ENCODE assay signal across 19 mouse cellular contexts in the genomic region with DNA sequence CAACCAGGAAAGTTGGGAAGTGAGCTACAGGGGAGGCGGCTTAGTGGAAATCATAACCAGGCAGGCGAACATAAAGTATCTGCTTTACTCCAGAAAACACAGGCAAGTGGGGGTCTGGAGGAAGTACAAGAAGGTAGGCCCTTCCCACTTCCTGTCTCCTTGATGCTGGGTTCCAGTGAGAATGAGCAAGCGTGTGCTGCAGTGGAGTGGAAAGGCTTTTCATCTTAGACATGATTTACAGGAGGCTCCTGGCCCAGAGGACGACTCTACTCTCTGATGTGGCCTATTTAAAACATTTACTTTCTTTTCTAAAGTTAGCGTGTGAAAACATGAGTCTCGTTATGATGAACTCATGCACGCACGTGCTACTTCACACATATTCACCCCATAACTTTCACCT. TPM values are rescaled to one million over a fixed set of nuclear protein-coding genes. Genes with fewer than 3 reads are reported as not detected.
A peak's percentile ranks its signal among the peaks of the same experiment; 100 is the strongest.
DNase-seq lines count a peak whose midpoint lies in the region; ATAC-seq lines count a peak whose summit lies in the region.
"Had no signal": no experiment of that assay in that cellular context is flagged by ENCODE, and none has a peak within 500 bp of the region (broad histone marks: within the 10 kb centered on the region; RNA-seq: fewer than 3 reads in every experiment).

No protein-coding gene starts in this region.

- H3K27me3 ChIP-seq in kidney, embryonic 14.5 days (ENCODE audit: control insufficient read depth, insufficient read depth, low read length): no peaks in the 10 kb centered on the region
- H3K27me3 ChIP-seq: embryonic facial prominence, embryonic 13.5 days; limb, embryonic 15.5 days; neural tube, embryonic 12.5 days had no signal

- 49% methylated on average over 8 of the region's 8 CpGs for WGBS in kidney, embryonic 14.5 days

- H3K36me3 ChIP-seq in kidney, embryonic 14.5 days (ENCODE audit: control insufficient read depth, insufficient read depth, low read length): no peaks in the 10 kb centered on the region
- H3K36me3 ChIP-seq: embryonic facial prominence, embryonic 13.5 days; hindbrain, embryonic 10.5 days; limb, embryonic 15.5 days; neural tube, embryonic 12.5 days had no signal

- H3K27ac ChIP-seq in kidney, embryonic 14.5 days (ENCODE audit: low read depth, low read length): peak overlapping the region; percentile 9; the same call in 1 of the 2 replicates
- H3K27ac ChIP-seq: embryonic facial prominence, embryonic 13.5 days; hindbrain, embryonic 10.5 days; left cerebral cortex, adult 2 months; limb, embryonic 15.5 days; neural tube, embryonic 12.5 days had no signal

- H3K4me2 ChIP-seq in kidney, embryonic 14.5 days (replicated peaks; ENCODE audit: low read depth, low read length): no peak overlapping the region
- H3K4me2 ChIP-seq: embryonic facial prominence, embryonic 13.5 days; heart, embryonic 11.5 days; limb, embryonic 15.5 days; neural tube, embryonic 12.5 days had no signal

- no peaks in the 10 kb centered on the region for H3K4me1 ChIP-seq in kidney, embryonic 14.5 days (ENCODE audit: control insufficient read depth, insufficient read depth, low read length)
- H3K4me1 ChIP-seq: embryonic facial prominence, embryonic 13.5 days; hindbrain, embryonic 10.5 days; limb, embryonic 15.5 days; neural tube, embryonic 12.5 days had no signal

- H3K4me3 ChIP-seq in kidney, embryonic 14.5 days (ENCODE audit: low read length): no peak overlapping the region
- H3K4me3 ChIP-seq: embryonic facial prominence, embryonic 13.5 days; hindbrain, embryonic 10.5 days; left cerebral cortex, adult 2 months; limb, embryonic 15.5 days; neural tube, embryonic 12.5 days had no signal

- no peaks in the 10 kb centered on the region for H3K9me3 ChIP-seq in kidney, embryonic 14.5 days (ENCODE audit: control insufficient read depth, low read length)
- H3K9me3 ChIP-seq: embryonic facial prominence, embryonic 13.5 days; hindbrain, embryonic 10.5 days; limb, embryonic 15.5 days; neural tube, embryonic 12.5 days had no signal

- no peak overlapping the region for H3K9ac ChIP-seq in kidney, embryonic 14.5 days (ENCODE audit: low read depth, low read length)
- H3K9ac ChIP-seq: embryonic facial prominence, embryonic 13.5 days; limb, embryonic 15.5 days; neural tube, embryonic 12.5 days had no signal

- DNase-seq in kidney, postnatal 36 days: no peak
- peak; percentile 61 for DNase-seq in thymus, postnatal 0 days (ENCODE audit: low spot score)
- DNase-seq in gastrocnemius, postnatal 14 days: no peak
- DNase-seq in embryo, embryonic 10.5 days (ENCODE audit: low spot score): no peak
- DNase-seq: cerebellum, postnatal 14 days; gastrocnemius, postnatal 25 days; lung, adult 2 months had no signal

- intact Hi-C loops in gastrocnemius, postnatal 14 days (cut with DNase I; ENCODE audit: low total_unique reads): no loop called here

- no peak for ATAC-seq in kidney, embryonic 14.5 days (ENCODE audit: low FRiP score, low TSS enrichment)
- ATAC-seq in CD4-positive, CD25-positive, alpha-beta regulatory T cell, adult 4 months: peak; percentile 65
- peak; percentile 67 for ATAC-seq in inflammation-experienced regulatory T-cells, adult 6 months
- ATAC-seq: intestine, embryonic 16.5 days; midbrain, embryonic 16.5 days had no signal

RNA-seq across cellular contexts. Expression of a gene that starts 33.5 kb away (rescaled TPM):
- polyA plus RNA-seq in kidney, embryonic 14.5 days (2014; fragmentation: Nextera tagmentation; extraction: Ambion mirVana): 50.3 and 54.0 TPM in 2 replicates
- polyA plus RNA-seq in CD4-positive, CD25-positive, alpha-beta regulatory T cell, adult 4 months (2017; shearing (Covaris generic)): 1 to 10 TPM; 4.8 to 7.9 TPM
- 1 to 10 TPM; 4.6 to 9.0 (median 6.2) TPM for polyA plus RNA-seq in inflammation-experienced regulatory T-cells, adult 6 months (2017; shearing (Covaris generic))
- 36.4 and 41.5 TPM in 2 replicates for polyA plus RNA-seq in thymus, postnatal 0 days (2015; fragmentation: Nextera tagmentation; extraction: Ambion mirVana)
- total RNA-seq in gastrocnemius, postnatal 14 days (2021): 10 to 100 TPM; 10.5 to 12.6 TPM

RNA-seq across cellular contexts. Expression of a gene that starts 33.7 kb away (rescaled TPM):
- polyA plus RNA-seq in kidney, embryonic 14.5 days (2014; fragmentation: Nextera tagmentation; extraction: Ambion mirVana): 5.6 and 6.7 TPM in 2 replicates
- not detected for polyA plus RNA-seq in CD4-positive, CD25-positive, alpha-beta regulatory T cell, adult 4 months (2017; shearing (Covaris generic))
- polyA plus RNA-seq in inflammation-experienced regulatory T-cells, adult 6 months (2017; shearing (Covaris generic)): under 1 TPM in 1 of 3 experiments, not detected in 2; 0.51 TPM
- polyA plus RNA-seq in thymus, postnatal 0 days (2015; fragmentation: Nextera tagmentation; extraction: Ambion mirVana): 4.5 and 4.8 TPM in 2 replicates
- 1 to 10 TPM; 3.3 to 6.4 TPM for total RNA-seq in gastrocnemius, postnatal 14 days (2021)
- total RNA-seq: megakaryocyte, adult 5-6 weeks had no signal
